12 mouse cellular contexts compared by ENCODE assay signal in genomic region chr6:126114934-126115633, GRCm38 (mm10). TPM values are rescaled to one million over a fixed set of nuclear protein-coding genes. Genes with fewer than 3 reads are reported as not detected.
DNase-seq lines count a peak whose midpoint lies in the region; ATAC-seq and TF ChIP-seq lines count a peak whose summit lies in the region.
"Had no signal": no experiment of that assay in that cellular context is flagged by ENCODE, and none has a peak within 500 bp of the region (broad histone marks: within the 10 kb centered on the region; RNA-seq: fewer than 3 reads in every experiment).

No protein-coding gene starts in this region.

- H3K36me3 ChIP-seq in hindbrain, embryonic 12.5 days = no peaks in the 10 kb centered on the region
- H3K36me3 ChIP-seq in hindbrain, postnatal 0 days (ENCODE audit: insufficient read depth, low read length) = no peaks in the 10 kb centered on the region
- H3K36me3 ChIP-seq in stomach, embryonic 15.5 days = no peaks in the 10 kb centered on the region
- H3K36me3 ChIP-seq: liver, embryonic 13.5 days had no signal

- no peaks in the 10 kb centered on the region for H3K9me3 ChIP-seq in hindbrain, embryonic 12.5 days (replicated peaks)
- H3K9me3 ChIP-seq in hindbrain, postnatal 0 days (ENCODE audit: low read length) = no peaks in the 10 kb centered on the region
- H3K9me3 ChIP-seq in stomach, embryonic 15.5 days = no peaks in the 10 kb centered on the region
- H3K9me3 ChIP-seq: liver, embryonic 13.5 days had no signal

- no peak for TF ChIP-seq CTCF in hindbrain, postnatal 0 days (IDR thresholded peaks at IDR 0.05; ENCODE audit: low read depth)
- TF ChIP-seq CTCF in embryonic fibroblast, embryonic 13.5 days (IDR thresholded peaks at IDR 0.05; ENCODE audit: borderline replicate concordance, insufficient read depth, low read length) = no peak

- no peak overlapping the region for H3K4me3 ChIP-seq in hindbrain, embryonic 12.5 days
- H3K4me3 ChIP-seq in hindbrain, postnatal 0 days (ENCODE audit: low read length) = no peak overlapping the region
- H3K4me3 ChIP-seq in embryonic fibroblast, embryonic 13.5 days (ENCODE audit: insufficient read depth, low read length) = no peak overlapping the region
- no peak overlapping the region for H3K4me3 ChIP-seq in stomach, embryonic 15.5 days (replicated peaks)
- H3K4me3 ChIP-seq: liver, embryonic 13.5 days had no signal

- ATAC-seq in hindbrain, embryonic 12.5 days (ENCODE audit: low FRiP score) = no peak
- ATAC-seq in hindbrain, postnatal 0 days = no peak
- ATAC-seq in stomach, embryonic 15.5 days (ENCODE audit: insufficient read depth, low FRiP score, low read depth) = peak; percentile 54; the same call in 1 of the 2 replicates
- no peak for ATAC-seq in erythroblast, adult 5-6 weeks (replicated peaks; ENCODE audit: low FRiP score, poor library complexity, severe bottlenecking)
- ATAC-seq: activated CD4-positive, CD25-positive, alpha-beta regulatory T cell, adult 4 months had no signal

- 58% methylated on average over 10 of the region's 10 CpGs for WGBS in hindbrain, embryonic 12.5 days
- WGBS in hindbrain, postnatal 0 days = 70% methylated on average over 10 of the region's 10 CpGs
- WGBS in stomach, embryonic 15.5 days = 35% methylated on average over 10 of the region's 10 CpGs

- H3K27ac ChIP-seq in hindbrain, embryonic 12.5 days = peak overlapping the region; percentile 23; the same call in 1 of the 2 replicates
- no peak overlapping the region for H3K27ac ChIP-seq in hindbrain, postnatal 0 days
- peak overlapping the region; percentile 31; the same call in 1 of the 2 replicates for H3K27ac ChIP-seq in embryonic fibroblast, embryonic 13.5 days (ENCODE audit: insufficient read depth, low read length)
- H3K27ac ChIP-seq in stomach, embryonic 15.5 days = peak overlapping the region; percentile 77
- H3K27ac ChIP-seq: liver, embryonic 13.5 days had no signal

- H3K9ac ChIP-seq in hindbrain, embryonic 12.5 days = no peak overlapping the region
- H3K9ac ChIP-seq in hindbrain, postnatal 0 days (replicated peaks; ENCODE audit: low read length) = no peak overlapping the region
- H3K9ac ChIP-seq in stomach, embryonic 15.5 days = no peak overlapping the region
- H3K9ac ChIP-seq: liver, embryonic 13.5 days had no signal

- no peak for TF ChIP-seq POLR2A in embryonic fibroblast, embryonic 13.5 days (IDR thresholded peaks at IDR 0.05; ENCODE audit: low read depth, low read length)

- H3K4me1 ChIP-seq in hindbrain, embryonic 12.5 days = peaks cover 14% of the 10 kb centered on the region
- H3K4me1 ChIP-seq in hindbrain, postnatal 0 days (ENCODE audit: insufficient read depth, low read length) = no peaks in the 10 kb centered on the region
- peaks cover 2% of the 10 kb centered on the region; the same call in 1 of the 2 replicates for H3K4me1 ChIP-seq in embryonic fibroblast, embryonic 13.5 days (ENCODE audit: control insufficient read depth, insufficient read depth, low read length)
- peaks cover 11% of the 10 kb centered on the region for H3K4me1 ChIP-seq in stomach, embryonic 15.5 days
- H3K4me1 ChIP-seq: liver, embryonic 13.5 days had no signal

- no peak overlapping the region for H3K4me2 ChIP-seq in hindbrain, embryonic 12.5 days (replicated peaks)
- no peak overlapping the region for H3K4me2 ChIP-seq in hindbrain, postnatal 0 days (ENCODE audit: low read depth, low read length)
- no peak overlapping the region for H3K4me2 ChIP-seq in stomach, embryonic 15.5 days
- H3K4me2 ChIP-seq: liver, embryonic 13.5 days had no signal

- H3K27me3 ChIP-seq in hindbrain, embryonic 12.5 days = no peaks in the 10 kb centered on the region
- H3K27me3 ChIP-seq in hindbrain, postnatal 0 days (ENCODE audit: insufficient read depth, low read length) = no peaks in the 10 kb centered on the region
- no peaks in the 10 kb centered on the region for H3K27me3 ChIP-seq in stomach, embryonic 15.5 days (replicated peaks)
- H3K27me3 ChIP-seq: liver, embryonic 13.5 days had no signal

- DNase-seq in hindbrain, postnatal 0 days (ENCODE audit: low spot score) = no peak
- peak; percentile 24 for DNase-seq in retina, postnatal 1 day
- no peak for DNase-seq in retina, embryonic 14.5 days (ENCODE audit: low spot score)
- DNase-seq in thymus, postnatal 10 days (ENCODE audit: low spot score in 2 of 2) = no peak
- DNase-seq: cerebellum, postnatal 14 days; liver, embryonic 13.5 days; midbrain, embryonic 14.5 days had no signal

RNA-seq across cellular contexts. Expression of gene Ntf3, which starts 51.6 kb away (rescaled TPM):
- polyA plus RNA-seq in hindbrain, embryonic 12.5 days (2016; fragmentation: Nextera tagmentation; extraction: Ambion mirVana) = 4.3 and 4.7 TPM in 2 replicates
- 6.7 and 8.9 TPM in 2 replicates for total RNA-seq in hindbrain, postnatal 0 days (2014; rRNA removed)
- 7.9 and 9.1 TPM in 2 replicates for polyA plus RNA-seq in hindbrain, postnatal 0 days (2015; fragmentation: Nextera tagmentation; extraction: Ambion mirVana)
- 8.0 and 9.1 TPM in 2 replicates for polyA plus RNA-seq in embryonic fibroblast, embryonic 13.5 days (2011; ENCODE audit: insufficient read length, low read depth, missing spikeins)
- 9.2 and 9.5 TPM in 2 replicates for polyA plus RNA-seq in stomach, embryonic 15.5 days (2015; fragmentation: Nextera tagmentation; extraction: Ambion mirVana)
- total RNA-seq in erythroblast, adult 5-6 weeks (2015; ENCODE audit: low replicate concordance) = not detected in 2 replicates
- not detected in 2 replicates for total RNA-seq in erythroblast, adult 5-6 weeks (2017; ENCODE audit: low replicate concordance)
- polyA plus RNA-seq: activated CD4-positive, CD25-positive, alpha-beta regulatory T cell, adult 4 months had no signal
